Mouse (Mus musculus): ENCODE results near the gene Sfxn3.
A peak's percentile ranks its signal among the peaks of the same experiment; 100 is the strongest.

Gene Sfxn3

DNA sequence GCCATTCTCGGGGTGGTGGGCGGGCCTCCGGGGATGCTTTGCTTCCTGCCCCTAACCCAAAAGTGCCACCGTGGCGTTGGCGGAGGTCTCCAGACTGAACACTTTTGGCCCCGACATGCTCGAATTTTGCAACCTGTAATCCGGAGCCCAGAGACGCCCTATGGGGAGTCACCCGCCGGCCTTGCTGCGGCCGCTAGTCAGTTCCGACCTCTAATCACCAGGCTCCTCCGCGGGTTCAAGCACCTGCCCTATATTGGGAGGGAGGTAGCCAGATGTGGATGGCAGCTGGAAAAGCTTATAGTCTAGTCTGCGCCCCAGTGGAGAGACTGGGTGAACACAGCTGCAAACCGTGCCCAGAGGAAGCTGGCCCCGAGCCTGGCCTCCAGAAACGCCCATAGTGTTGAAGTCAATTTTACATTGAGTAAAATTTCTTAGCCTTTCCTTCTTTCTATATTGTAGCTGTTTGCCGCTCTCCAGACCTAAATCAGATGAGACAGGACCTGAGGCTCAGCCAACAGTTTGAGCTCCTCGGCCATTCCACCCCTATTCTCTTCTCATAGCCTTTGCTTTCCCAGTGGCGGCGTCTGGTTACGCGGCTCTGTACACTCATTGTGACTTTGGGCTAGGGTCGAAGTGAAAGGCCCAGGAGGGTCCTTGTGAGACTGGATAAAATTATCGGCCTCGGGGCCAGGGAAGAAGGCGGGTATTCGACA is 28.2 kb downstream of the Sfxn3 start:
- DNase-seq (ENCODE audit: low spot score in 2 of 2): no peak

- DNase-seq (ENCODE audit: low spot score in 2 of 2): no peak
These were observed 28.8 kb downstream of the Sfxn3 start for GRCm38 (mm10) chr19:45076036-45076575.

GRCm38 (mm10) chr19:45076586-45077510 is 29.5 kb downstream of the Sfxn3 start:
- peak in 1 of 2 experiments; percentile 38 for DNase-seq (ENCODE audit: low spot score in 2 of 2)

DNA sequence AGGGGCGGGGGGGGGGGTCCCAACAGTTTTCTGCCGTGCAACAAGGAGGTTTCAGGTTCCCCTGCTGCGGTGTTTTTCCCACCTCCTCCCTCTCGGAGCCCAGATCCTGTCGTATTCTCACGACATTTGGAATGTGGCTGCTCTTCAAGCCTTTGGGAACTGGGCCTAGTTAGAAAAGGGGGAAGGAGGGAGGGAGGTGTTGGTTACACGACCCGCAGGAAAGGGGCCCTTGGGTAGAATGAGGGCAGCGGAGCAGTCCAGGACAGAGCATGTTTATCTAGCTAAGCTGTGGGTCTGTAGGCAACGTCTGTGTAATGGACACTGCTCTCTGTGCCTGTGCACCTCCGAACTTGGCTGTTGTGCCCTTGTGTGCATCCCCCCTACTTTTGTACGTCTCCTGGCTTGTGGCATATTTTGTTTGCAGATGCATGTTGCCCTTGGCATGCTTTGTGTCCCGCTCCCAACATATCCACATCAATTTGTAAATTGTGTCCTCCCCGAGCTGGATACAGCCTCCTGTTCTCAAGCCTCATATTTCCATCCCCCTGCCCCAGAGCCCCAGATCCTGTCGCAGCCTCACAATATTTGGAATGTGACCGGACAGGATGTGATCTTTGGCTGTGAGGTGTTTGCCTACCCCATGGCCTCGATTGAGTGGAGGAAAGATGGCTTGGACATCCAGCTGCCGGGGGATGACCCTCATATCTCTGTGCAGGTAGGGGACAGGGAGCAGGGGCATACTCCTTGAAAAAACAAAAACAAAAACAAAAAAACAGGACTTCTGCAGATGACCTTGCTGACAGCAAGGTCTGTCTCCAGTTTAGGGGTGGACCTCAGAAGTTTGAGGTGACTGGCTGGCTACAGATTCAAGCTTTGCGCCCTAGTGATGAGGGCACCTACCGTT is 30.7 kb downstream of the Sfxn3 start:
- no peak for DNase-seq (ENCODE audit: low spot score in 2 of 2)

DNA sequence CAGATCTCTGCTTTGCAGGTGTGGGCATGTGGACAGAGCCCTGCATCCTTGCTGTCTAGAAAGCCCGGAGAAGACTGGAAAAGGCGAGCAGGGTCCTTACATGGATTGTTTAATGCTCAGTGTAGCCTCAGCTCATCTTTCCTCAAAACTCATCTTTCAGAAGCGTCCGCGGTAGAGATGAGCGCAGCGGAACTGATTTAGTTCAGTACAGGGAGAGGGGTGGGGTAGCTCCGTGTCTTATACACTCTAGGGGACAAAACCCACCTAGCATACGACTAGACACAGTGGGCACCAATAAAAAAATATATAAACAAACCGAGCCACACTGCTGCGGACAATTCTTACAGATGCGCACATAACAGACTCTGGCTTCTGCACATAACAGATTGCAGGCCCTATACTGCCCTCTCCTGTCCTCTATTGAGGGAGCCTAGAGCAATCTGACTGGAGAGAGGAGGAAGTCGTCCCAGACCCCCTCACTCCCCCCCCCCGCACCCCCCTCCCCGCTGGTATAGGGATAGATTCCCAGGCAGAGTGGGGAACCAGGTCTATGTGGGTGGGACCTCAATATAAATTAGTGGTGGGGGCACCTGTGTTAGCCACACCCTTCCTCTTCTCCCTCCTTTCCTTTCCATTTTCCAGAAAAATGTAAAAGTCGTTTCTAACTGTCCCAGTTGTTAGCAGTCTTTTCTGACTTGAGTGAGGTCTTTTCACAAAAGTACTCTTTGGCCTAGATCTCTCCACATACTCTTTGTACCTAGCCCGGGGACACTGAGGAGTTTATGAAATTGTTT is 31.9 kb downstream of the Sfxn3 start:
- peak in 1 of 2 experiments; percentile 32 for DNase-seq (ENCODE audit: low spot score in 2 of 2)

DNA sequence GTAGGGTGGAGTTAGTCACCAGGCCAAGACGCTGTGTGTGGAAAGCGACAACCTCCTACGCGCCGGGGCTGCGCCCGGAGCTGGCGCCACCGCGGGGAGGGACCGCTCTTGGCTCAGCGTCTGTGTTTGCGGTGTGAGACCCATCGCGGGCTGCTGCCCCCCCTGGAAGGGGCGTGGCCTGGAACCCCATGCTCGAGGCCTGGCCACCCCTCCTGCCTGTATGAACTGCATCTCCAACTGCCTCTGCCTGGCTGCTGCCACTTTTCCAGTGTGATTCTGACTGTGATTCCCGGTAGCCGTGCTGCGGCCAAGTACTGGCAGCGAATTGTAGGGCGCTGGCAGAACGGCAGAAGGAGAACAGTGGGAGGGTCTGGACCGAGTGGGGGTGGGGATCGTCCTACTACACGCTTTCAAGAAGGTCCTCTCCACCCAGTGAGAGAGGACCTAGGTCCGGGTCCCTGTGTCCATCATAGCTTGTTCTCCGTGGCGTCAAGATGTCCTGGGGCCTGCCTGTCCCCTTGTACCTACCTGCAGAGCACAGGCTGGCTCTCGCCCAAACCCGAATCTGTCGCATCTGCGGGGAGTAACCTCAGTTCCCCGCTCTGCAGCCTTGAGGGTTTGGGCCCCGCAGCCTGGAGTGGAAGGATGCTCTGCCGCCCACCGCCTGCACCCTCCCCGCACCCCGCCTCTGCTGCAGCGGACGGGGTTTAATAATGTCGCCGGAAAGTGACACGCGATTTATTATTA is 32.6 kb downstream of the Sfxn3 start:
- peak in 1 of 2 experiments; percentile 51 for DNase-seq (ENCODE audit: low spot score in 2 of 2)

- DNase-seq (ENCODE audit: low spot score in 2 of 2): no peak
These were observed 33.4 kb downstream of the Sfxn3 start for GRCm38 (mm10) chr19:45080711-45081110.

- peak; percentile 68 to 87 for DNase-seq (ENCODE audit: low spot score in 2 of 2)
These were observed 34.0 kb downstream of the Sfxn3 start for GRCm38 (mm10) chr19:45081279-45081678.

- peak in 1 of 2 experiments; percentile 47 for DNase-seq (ENCODE audit: low spot score in 2 of 2)
These were observed 34.7 kb downstream of the Sfxn3 start for GRCm38 (mm10) chr19:45081841-45082550.

DNA sequence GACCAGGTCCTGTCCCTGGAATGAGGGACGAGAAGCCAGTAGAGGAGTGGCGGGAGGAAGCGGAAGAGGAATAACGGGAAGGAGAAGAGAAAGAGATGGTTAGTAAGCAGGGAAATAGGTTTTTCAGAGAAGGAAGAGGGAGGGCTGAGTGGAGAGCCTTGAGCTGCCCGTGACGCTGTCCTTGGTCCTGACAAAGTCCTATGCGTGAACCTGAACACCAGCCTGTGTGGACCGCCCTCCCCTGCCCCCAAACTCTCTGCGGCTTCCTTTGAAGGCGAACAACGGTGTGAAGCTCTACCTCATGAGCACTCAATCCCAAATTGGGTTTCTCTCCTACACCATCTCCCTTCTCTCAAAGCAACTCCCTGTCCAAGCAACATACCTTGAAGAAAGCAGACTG is 50.6 kb downstream of the Sfxn3 start:
- DNase-seq (ENCODE audit: low spot score in 2 of 2): no peak

DNA sequence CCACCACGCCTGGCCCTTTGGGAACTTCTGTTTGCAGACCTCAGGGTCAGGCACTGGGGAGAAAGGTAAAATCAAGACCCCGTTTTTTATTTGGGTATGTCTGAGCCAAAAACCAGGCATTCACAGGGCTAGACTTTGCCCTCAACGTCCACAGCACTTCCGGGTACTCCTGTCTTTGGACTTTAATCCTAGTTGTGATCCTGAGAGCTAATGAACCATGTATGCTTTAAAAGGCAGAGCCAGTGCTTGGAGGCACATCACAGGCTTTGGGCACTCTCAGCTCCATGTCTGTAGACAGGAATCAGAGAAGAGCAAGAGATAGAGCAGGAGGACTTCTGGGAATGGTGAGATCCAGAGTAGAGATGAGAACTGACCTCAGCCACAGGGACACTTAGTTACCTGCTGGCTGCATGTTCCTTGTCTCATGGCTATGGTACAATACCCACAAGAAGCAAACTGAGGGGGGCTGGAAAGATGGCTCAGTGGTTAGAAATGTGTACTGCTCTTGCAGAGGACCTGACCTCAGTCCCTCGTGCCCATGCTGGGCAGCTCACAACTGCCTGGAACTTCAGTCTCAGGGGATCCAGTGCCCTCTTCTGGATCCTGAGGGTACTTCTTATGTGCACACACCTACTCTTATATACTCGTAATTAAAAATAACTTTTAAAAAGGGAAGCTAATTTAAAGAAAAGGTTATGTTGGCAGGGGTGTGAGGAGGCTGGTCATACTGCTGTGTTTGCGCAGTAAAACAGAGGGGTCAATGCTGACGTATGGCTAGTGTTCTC is 53.4 kb downstream of the Sfxn3 start:
- no peak for DNase-seq (ENCODE audit: low spot score in 2 of 2)

DNA sequence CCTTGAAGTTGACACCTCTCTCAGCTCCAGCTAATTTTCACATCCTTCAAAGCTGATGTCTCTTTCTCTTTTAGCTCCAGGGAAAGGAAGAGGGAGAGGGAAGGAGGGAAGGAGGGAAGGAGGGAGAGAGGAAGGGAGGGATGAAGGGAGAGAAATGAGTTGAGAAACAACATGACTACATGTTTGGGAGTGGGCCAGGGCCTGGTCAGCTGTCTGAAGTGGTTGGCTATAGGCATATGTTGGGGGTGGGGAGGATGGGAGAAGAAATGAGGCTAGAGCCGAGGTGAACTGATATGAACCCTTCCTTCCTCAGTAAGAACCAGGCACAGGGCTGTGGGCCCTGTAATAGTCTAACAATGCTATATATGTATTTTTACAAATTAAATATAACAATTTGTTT is 58.3 kb downstream of the Sfxn3 start:
- no peak for DNase-seq (ENCODE audit: low spot score in 2 of 2)
